Mouse (Mus musculus): ENCODE measurements around the gene Skint5.

GRCm38 (mm10) chr4:113957343-113957742 lies 42.0 kb downstream of the Skint5 start:
- TF ChIP-seq CTCF (IDR thresholded peaks at IDR 0.05; ENCODE audit: low read depth) (no peak), EP300 (IDR thresholded peaks at IDR 0.05; ENCODE audit: low read depth) (no peak)
